Mouse (Mus musculus) liver, embryonic 14.5 days (tissue): ENCODE data around the gene Gpm6b.

Source experiments
- CTCF ChIP-seq: IDR thresholded peaks from 2 replicates; pipeline ENCODE4 v1.5.1; 2016; ENCODE audit warnings: antibody characterized with exemption, low read depth, control low read depth
- EP300 ChIP-seq: IDR thresholded peaks from 2 replicates; pipeline ENCODE4 v1.6.1; 2016; ENCODE audit warnings: antibody characterized with exemption, low read depth

DNA sequence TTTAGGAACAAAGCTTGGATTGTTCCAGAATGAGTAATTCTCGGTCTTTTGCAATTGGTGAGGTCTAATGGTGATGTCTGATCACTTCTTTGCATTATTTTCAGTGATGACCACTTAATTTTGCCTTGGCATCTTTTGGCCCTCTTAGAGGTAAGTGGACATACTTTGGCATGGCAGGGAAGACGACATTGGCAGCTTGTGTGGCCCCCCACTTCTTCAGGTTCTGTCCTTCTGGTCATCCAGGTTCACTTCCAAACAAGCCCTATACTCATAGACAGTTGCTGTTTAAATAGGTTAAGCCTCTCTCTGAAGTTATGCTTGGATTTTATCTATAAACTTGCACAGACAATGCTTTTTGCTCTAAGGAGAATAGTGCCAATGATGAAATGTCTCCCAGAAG, 120.2 kb downstream of the Gpm6b start:
- TF ChIP-seq CTCF = no peak
- TF ChIP-seq EP300 = no peak
